Mouse (Mus musculus) adrenal gland, postnatal 14 days (tissue): ENCODE results near the gene Bst1. TPM values are rescaled to one million over a fixed set of nuclear protein-coding genes. Genes with fewer than 3 reads are reported as not detected.

Experiments
- DNase-seq: peaks from one replicate; pipeline ENCODE4 v3.0.0; 2021; ENCODE audit warnings: mixed read lengths
- total RNA-seq: library from RNA; stranded (reverse); gene quantifications from 2 replicates; pipeline ENCODE4 v1.2.3, GENCODE M21; 2021

Bst1 gene
- total RNA-seq, 1 experiment from 2014 or later, result 1.3 TPM

- DNase-seq, result no peak
These were observed 41.0 kb downstream of the Bst1 start for GRCm38 (mm10) chr5:43859663-43860062.

DNA sequence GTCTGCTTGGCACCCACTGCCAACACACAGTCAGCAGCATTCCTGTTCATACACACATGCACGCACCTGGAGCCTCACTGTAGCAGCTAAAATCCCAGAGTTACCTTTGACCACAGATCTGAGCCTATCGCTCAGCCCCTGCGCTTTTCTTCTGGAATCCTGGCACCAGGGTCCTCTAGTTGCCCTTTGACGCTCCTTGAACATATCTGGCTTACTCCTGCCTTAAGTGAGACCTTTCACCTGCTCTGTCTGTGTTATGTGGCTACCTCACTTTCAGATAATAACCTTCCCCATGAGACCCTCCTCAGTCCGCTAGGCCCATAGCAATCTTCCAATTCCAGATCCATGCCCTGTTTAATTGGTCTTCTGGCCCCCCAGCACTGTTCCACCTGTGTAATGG lies 41.4 kb downstream of the Bst1 start:
- DNase-seq, result no peak

- DNase-seq, result no peak
These were observed 42.2 kb downstream of the Bst1 start for GRCm38 (mm10) chr5:43860670-43861431.

DNA sequence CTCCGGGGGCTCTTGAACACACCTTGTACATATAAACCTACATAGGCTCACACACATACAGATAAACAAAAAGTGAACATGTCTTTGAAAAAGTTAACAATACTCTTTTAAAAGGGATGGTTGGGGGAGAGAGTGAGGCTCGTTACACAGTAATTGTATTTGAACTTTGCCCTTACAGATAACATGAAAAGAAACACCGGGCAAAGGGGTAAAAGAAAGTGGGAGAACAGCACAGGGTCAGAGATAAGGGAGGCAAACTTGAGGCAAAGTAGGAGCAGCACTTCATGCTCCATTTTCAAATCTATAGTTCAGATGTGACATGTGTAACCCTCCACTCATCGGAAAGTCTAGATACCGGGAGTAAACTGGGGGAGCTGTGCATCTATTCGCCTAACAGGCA lies 45.0 kb downstream of the Bst1 start:
- DNase-seq, result no peak

DNA sequence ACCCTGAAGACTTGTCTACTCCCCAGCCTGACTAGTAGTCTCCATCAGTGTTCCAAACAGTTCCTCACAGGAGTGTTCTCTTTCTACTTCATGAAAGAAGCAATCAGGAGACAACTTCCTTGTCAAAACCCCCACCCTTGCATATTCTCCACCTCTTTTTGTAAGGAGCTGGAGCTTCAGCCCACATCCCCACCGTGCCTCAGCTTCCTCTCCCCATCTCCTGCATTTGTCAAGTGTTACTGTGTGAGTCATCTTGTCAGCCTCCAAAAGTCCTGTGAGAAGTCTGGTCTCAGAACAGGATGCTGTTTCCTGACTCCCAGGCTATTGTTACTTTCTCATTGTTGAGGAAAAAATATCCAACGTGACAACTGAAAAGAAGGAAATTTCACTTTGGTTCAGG lies 46.6 kb downstream of the Bst1 start:
- DNase-seq, result no peak

DNA sequence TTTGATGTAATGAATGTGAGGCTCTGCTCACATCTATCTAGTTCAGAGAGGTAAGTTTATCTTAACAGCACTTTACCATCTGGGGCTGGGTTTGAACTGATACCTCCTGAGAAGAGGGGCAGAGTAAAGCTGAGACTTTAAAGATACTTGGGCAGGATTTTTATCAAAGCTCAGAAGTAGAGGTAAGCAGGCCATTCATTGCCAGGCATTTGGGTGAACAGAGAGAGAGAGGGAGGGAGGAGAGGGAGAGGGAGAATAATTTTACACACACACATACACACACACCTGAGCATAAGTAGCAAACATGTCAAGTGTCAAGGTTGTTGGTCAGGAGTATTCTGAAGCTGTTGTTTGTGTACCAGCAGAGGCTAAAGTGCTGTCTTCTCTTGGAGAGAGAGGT lies 49.6 kb downstream of the Bst1 start, which contains the start of gene Cd38:
Gene Cd38 (plus strand): TSS at position 301 of the 400 bp plus-strand sequence.
- DNase-seq, result no peak

GRCm38 (mm10) chr5:43868711-43869600 lies 50.3 kb downstream of the Bst1 start:
- peak; percentile 50 for DNase-seq

GRCm38 (mm10) chr5:43871845-43872244 lies 53.2 kb downstream of the Bst1 start:
- DNase-seq, result no peak

- no peak for DNase-seq
These were observed 54.0 kb downstream of the Bst1 start for GRCm38 (mm10) chr5:43872652-43873051.

- DNase-seq, result no peak
These were observed 63.3 kb downstream of the Bst1 start for GRCm38 (mm10) chr5:43882034-43882433.

GRCm38 (mm10) chr5:43885060-43885820 lies 66.6 kb downstream of the Bst1 start:
- no peak for DNase-seq

DNA sequence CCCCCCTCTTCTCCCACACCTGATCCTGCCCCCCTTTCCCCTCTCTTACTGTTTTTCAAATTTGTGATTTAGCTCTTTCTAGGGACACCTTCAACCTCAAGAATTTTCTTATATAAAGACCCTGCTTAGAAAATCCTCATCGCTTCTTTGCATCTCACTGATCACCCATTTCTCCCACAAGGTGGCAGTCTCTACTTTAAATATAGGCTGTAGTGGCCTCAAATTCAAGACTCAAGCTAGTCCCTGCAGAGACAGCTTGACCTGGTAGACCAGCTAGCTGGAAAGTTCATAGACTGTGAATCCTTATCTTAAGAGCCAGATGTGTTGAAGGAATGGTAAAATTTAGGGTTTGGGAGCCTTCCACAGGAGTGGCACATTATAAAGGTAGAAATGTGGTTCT lies 73.7 kb downstream of the Bst1 start:
- DNase-seq, result peak; percentile 55

Other genes starting within 250 kb of the Bst1 start
- 13.9 and 16.3 TPM in 2 replicates for gene Cc2d2a, start 156.5 kb upstream of the Bst1 start, total RNA-seq
- gene Fbxl5, start 2.8 kb downstream of the Bst1 start, total RNA-seq, result 49.5 and 55.5 TPM in 2 replicates
- 16.8 and 19.0 TPM in 2 replicates for gene Cd38, start 49.7 kb downstream of the Bst1 start, total RNA-seq
- gene Gm7879, start 94.3 kb downstream of the Bst1 start, total RNA-seq, result 10.9 and 15.2 TPM in 2 replicates
- not detected in 2 replicates for gene Fgfbp1, start 162.9 kb downstream of the Bst1 start, total RNA-seq